Mouse (Mus musculus) regulatory T cell (primary cell): ENCODE results near the gene Ncoa1.

Source experiments
- in situ Hi-C: fragments of 300-600 bp; cut with MboI, MseI; formaldehyde crosslinking; loops from one replicate; pipeline ENCODE4 v1.15.1; 2025; ENCODE audit warnings: high pct_unique_total_duplicates

The Ncoa1 gene

DNA sequence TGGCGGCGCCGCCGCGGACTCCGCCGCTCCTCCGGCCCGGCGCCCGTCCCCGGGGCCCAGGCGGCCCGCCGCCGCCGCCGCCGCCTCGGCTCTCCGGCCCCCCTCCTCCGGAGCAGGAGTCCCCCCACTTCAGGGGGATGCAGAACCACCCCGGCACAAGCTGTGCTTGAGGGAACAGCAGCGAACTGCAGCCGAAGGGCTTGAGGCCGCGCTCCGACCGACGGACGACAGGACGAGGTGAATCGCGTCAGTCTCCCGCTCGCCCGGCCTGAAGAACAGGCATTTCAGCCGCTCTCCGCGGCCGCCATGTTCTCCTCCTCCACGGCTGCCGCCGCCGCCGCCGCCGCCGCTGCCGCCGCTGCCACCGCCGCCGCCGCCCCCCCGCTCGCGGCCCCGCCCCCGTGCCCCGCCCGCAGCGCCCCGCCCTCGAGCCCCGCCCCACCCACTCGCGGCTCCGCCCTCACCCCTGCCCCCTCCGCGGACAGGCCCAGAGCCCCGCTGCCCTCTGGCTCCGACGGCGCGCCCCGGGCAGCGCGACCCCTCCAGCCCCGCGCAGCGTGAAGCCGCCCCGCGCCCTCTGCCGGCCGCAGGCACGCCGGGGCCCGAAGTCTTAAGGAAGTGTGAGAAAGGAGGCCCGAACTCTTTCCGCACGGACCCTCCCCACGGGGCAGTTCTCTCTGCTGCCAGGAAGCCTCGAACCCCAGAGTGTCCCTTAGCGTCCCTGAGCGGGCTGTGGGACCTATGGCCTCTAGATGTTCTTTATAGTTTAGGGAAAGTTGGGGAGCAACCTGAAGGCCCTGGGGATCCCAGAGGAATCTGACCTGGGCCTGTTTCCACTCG is at the start of gene Ncoa1:
TSS of gene Ncoa1 (minus strand) at position 351 of the 840 bp plus-strand sequence.
- in situ Hi-C loops: no loop called here

DNA sequence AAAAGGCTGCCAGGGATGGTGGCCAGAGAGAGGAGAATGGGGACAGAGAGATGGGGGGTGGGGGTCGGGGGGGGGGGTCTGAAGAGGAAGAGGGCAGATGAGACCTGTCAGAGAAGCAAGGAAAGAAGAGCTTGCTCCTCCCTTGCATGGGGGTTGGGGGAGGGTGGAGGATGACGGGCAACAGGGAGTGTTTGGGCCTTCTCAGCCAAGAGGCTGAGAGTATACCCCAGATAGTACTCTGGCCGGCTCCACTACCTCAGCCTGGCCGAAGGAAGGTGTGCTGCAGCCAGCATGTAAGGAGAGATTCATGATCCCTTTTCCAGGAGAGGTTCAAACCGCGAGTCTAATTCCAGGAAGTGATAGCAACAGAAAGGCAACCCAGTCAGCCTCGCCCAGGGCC is 47.6 kb upstream of the Ncoa1 start:
- in situ Hi-C loops: no loop called here

DNA sequence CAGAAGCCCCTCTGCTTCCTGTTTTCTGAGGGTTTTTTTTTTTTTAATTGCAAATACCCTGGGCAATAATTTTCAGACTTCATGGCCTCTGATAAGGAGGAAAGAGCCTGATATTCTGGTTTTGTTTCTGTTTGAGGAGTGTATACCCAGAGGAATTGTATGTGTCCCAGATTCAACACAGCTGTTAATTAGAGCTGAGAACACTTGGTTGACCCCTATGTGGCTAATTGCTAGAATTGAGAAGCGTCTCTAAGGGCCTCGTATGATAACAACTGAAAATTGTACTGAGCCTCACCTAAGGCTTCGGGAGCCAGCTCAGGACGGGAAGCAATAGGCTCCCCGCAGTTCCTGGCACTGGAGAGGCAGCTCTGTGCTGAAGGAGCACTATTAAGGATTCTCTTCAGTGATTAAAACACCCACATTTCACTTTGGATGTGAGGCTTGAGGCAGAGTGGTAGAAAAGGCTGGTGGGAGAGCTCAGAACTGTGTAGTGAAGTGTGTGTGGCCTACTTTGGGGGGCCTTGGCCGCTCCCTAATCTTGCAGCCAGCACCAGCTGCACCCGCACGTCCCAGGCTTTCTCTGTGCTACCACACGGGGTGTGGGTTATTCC is 46.8 kb upstream of the Ncoa1 start:
- in situ Hi-C loops: no loop called here

DNA sequence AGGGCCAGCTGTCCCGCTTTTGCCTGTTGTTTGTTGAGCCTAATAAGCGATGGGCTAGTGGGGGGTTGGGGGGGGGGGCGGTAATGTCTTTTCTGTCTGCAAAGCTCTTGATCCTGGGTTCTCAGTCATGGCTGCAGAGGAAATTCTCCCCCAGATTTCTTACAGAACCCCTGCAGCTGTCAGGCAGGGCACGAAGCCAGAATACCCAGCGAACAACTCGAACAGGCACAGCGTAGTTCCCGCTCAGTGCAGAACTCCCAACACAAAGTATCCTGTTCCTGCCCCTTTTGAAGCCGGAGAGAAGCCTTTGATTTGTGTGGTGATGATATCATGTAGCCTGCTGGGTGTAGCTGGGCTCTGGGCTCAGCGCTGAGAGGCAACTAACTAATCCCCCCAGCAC is 46.2 kb upstream of the Ncoa1 start:
- in situ Hi-C loops: no loop called here

DNA sequence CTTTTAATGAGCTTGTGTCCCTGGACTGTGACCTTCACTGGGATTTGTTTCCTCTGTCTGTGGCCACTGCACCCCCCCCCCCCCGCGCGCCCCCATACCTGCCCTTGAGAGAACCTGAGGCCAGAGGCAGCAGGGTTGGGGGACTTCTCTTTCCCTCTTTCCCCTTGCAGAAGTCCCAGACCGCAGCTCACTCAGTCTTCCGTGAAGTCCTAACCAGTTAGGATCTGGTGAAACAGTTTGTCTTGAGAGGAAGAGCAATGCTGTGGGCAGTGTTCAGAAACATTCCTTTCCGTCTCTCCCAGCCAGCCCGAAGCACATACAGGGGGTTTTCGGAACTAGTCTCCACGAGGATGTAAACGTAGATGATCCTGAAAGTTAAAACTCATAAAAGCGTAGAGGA is 42.0 kb upstream of the Ncoa1 start:
- in situ Hi-C loops: no loop called here

DNA sequence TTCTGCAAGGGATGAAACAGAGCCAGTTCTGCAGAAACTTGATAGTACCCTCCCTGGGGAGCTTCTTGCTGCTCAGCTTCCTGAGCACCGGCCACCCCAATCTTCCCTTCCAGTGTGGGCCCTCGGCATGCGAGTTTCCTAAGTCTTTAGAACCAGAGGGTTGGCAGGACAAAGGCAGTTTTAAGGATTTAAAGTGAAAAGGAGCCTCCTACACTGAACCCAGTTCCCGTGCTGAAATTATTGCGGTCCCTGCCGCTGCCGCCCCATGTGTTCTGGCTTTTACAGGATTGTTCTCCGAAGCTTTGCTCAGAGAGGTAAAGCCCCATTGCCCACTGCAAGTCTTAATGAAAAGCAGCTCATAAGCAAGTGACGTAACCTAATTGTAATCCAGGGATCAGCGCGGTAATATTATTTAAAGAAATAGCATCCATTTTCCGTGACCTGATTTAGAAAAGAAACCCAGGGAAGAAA is 32.6 kb upstream of the Ncoa1 start:
- in situ Hi-C loops: no loop called here

DNA sequence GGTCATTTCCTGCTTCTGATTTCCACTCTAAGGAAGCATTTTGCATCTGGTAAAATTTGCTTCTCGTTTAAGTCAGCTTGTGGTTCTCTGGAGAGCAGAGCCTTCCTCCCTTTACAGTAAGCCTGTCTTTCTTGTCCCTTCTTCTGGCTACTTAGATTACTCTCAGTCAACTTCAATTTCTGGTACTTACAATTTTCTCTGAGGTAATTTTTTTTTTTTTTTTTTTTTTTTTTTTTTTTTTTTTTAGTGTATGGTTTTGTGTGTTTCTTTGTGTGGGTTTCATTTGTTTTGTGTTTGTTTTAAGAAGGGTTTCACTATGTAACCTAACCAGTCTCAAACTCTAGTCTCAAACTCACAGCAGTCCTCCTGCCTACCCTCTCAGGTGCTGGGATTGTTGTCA is 31.2 kb upstream of the Ncoa1 start:
- in situ Hi-C loops: no loop called here

DNA sequence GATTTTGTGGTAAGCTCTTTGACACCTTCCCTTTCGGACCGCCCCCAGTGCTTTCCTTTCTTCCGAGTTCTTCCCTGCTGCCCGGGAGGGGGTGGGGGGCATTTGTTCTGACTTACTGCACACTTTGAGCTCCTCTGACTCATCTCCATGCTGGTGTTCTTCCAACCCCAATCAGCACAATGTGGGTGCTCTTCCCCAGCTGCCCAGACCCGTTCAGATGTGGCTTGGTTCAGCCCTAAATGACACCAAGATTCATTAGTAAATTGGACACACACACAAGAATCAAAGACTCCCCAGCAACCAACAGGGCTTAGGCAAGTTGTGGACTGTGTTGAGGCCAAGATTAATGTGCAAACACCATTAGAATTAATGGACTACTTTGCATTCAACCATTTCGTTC is 30.5 kb upstream of the Ncoa1 start:
- in situ Hi-C loops: no loop called here

DNA sequence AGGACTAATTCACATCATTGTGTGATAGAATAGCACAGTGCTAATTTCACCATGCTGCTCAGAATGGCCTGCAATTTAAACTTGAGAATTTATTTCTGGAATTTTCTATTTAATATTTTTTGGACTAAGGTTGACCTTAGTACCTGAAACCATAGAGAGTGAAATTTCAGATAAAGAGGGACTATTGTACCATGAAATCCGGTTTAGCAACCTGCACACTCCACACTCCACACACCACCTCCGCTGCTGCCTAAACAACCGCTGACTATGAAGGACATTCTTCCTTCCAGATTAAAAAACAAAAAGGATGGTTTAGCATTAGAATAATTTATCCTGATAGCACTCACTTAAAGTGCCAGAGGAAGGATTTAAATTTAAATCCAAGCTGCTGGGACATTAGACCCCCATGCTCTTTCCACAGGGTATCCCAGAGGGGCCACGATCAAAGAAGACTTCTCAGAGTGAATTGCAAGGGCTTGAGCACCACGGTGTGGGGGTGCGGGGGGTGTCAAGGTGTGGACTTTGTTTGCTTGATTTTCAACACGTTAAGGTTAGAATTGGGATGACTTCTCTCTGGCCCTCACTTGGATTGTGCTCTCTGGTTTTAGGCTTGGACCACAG is 29.9 kb upstream of the Ncoa1 start:
- in situ Hi-C loops: no loop called here

DNA sequence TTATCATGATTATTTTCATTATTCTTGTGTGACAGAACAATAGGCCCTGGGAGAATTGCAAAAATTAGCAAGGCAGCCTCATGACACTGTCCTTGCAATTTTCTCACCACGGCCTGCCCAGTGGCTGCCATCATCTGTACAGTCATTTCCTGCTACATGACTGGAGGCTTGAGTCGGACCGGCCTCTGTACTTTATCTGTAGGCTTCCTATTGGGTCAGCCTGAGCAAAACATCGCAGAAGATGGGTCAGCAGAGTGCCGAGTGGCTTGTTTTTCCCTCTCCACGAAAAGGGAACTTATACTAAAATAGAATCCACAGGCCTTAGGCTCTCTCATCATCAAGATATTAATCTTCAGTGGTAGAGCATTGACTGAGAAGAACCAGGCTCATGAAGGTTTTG is 28.3 kb upstream of the Ncoa1 start:
- in situ Hi-C loops: no loop called here

DNA sequence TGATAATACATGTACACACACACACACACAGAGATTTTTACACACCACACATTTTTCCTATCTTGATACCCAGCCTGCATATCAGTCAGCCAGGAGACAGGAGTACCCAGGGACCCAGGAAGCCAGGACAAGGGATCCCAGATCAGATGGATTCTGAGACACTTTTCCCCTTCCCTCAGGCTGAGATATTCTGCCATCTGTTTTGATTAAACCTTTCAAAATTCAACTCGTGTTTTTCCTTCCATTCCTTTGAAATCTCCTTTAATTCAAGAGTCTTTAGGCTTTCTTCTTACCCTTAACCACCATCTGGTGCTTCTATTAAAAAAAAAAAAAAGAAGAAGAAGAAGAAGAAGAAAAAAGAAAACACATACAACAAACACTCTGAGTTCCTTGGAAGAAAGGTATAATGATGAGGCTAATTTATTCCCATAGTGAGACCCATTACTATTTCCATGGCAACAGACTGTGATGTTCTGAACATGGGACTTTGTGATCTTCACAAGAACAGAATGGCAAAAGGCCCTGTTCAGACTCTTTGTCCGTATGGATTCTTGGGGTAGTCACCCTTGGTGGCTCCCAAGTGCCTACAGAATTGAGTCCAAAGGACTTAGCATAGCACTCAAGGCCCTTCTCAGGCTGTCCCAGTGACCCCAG is 26.8 kb upstream of the Ncoa1 start:
- in situ Hi-C loops: no loop called here

DNA sequence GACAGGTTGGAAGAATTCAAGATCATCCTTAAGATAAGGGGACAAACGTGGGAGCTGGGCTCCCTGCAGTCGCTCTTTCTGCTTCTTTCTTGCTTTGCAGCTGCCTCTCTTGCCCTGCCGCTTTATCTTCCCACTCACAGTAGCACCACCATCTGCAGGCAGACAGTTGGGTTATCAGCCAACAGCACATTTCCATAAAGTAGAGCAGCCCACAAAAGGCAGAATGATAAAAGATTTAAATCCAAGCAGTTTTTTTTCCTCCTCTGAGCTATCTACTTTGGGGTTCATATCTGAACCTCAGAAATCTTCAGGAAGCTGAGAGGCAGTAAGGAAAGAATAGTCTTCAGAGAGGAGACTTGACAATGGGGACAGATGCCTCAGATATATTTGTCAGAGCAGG is 24.9 kb upstream of the Ncoa1 start:
- in situ Hi-C loops: no loop called here

DNA sequence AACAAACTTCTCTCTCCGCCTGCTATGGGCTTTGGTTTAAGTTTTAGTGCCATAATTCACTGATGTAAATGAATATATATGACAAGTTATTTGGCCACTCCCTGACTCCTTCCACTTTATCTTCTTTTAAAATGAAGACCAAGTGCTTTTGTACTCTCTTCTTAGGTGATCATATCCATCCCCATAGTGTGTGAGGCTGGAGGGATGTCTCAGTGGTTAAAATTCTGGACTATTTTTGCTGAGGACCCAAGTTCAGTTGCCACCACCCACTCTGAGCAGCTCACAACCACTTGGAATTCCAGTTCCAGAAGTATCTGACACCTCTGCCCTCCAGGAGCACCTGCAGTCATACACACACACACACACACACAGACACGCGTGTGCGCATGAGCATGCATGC is 23.5 kb upstream of the Ncoa1 start:
- in situ Hi-C loops: no loop called here

DNA sequence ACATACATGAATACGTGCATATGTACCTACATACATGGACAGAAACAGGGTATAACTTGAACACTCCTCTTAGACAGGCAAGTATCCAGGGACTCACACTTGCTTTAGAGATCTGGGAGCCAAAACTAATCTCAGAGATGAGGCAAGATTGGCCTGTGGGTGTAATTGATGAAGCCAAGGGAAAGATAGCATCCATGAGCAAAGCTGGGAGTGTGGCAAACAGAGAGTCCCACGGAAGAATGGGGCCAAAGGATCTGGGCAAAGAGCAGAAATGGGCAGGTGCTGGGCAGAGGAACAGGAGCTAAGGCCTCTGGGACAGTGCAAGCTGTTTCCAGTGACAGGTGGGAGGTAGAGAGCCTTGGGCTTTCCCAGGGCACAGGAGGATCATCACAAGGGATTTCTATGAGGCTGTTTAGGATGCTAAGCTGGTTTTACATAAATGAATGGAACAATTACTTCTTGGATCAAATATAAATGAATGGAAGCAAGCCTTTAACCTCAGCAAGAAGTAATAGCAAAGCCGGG is 22.7 kb upstream of the Ncoa1 start:
- in situ Hi-C loops: no loop called here

DNA sequence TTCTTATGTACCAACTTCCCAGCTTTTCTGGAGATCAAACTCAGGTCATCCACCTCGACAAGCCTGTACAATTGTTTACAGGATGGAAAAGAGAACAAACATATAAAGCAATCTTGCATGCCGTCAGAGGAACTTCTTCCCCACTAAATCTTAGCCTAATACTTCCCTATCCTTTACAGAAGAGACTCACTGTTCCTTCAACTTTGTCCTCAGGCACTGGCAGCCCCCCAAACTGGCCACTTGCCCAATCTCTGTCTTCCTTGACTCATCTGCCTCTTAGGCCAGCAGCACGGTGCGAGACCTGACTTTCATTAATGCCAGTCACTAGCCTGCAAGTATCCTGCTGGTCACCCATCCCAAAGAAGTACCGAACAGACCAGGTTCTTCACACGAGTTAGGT is 11.4 kb upstream of the Ncoa1 start:
- in situ Hi-C loops: no loop called here

DNA sequence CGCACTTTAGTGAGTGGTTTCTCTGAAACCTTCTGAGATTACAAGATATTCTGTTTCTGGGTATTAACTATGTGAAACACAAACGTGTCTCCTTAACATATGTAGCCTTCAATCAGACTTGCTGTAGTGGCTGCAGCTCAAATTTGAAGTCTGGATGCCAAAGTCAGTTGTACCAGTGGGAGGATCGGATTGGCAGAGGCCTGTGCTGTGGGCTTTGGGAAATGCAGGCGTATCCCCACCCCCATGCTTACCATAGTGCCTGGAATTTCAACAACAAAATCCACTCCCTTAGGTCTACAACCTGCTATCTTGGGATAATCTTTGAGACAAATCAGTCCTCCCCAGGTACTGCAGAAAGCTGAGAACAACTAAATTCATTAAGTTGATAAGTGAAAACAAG is 6.4 kb upstream of the Ncoa1 start:
- in situ Hi-C loops: no loop called here

DNA sequence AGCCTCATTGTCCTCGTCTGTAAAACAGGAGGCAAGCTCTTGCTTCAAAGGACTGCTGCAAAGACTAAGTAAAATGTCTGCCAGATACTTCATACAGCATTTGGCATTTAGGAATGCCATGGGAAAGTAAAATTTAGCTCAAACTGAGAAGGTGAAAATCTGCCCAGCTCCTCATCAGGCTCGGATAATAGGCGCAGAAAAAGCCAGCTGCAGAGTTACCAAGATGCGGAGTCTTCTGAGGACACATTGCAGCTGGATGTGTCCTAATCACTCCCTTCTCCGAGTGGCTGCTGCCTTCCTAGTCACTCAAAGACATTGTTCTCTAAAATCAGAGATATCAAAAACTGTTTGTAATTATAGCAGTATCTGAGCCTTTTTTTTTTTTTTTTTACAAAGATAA is 4.7 kb upstream of the Ncoa1 start:
- in situ Hi-C loops: no loop called here

DNA sequence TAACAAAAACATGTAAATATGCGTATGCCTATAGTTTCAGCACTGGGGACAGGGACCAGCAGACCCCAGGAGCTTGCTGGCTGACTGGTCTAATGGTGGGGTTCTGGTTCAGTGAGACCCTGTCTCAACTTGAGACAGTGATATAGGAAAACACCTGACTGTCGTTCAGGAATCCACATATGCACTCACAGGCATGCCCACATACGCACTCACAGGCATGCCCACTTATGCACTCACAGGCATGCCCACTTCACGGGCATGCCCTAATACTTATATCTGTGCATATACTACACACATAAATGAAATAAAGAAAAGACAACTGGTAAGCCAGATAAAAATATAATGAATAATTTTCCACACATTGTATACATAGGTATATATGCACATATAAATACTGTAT is 3.3 kb upstream of the Ncoa1 start:
- in situ Hi-C loops: no loop called here

DNA sequence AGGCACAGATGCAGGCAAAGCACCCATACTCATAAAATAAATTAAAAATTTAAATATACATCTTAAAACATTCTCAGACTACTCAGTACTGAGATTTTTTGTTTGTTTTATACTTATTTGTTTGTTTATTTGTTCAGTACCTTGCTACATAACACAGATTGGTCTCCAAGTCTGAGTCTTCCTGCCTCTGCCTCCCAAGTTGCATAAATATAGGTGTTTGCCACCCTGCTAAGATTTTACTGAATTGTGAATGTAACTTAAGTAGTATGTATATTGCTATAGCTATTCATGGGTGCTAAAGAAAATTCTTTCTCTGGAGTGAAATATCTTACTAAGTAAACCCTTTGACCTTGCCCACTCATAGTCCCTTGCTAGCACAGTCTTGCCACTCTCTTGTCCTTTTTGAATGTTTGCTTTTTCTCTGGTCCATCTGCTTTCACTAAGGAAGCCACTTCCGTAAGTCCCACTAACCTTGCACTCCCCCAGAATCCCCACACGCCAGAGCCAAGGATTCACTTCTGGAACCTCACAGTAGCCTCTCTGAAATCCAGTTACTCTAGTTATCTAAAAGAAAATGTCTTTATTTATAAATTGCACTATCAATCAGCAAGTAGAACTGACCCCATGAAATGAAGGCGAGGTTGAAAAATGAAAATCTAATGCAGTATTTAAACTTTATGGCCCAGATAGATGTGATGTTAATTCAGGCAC is 2.3 kb upstream of the Ncoa1 start:
- in situ Hi-C loops: no loop called here

DNA sequence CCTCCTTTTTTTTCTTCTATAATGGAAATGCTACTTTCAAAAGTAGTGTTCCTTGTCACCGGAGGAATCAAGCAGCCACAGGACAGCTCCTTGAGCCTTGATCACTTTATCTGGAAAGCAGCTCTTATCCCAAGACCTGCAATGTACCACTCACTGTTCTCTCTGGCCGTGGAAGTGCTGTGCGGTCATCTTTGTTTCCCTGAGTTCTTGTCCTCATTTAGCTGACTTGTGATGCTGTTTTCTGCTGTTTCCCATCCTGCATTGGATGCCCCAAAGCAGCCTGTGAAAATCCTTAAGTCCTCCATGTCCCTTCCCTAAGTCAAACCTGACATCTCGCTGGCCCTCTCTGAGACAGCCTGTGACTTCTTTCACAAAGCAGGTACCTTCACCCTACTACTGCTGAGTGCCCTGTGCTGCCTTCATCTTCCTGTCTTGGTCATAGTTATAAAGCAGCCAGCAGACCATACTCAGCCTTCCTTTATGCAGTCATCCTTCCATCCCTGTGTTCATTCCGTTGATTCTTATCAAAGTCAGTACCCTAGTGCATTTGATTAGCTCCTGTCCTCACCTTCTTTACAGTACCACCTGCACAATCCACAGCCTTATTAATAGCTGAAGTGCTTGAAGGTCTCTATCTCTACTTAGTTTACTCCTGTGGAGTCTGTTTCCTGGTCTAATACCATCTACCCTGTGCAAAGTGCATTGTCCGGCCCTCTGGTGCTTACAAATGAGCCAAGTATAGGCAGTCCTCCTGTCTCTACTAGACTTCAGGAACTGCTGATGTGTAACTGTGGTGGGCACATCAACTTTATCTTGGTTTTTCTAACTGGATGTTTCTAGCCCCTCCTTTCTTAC is 1.2 kb upstream of the Ncoa1 start:
- in situ Hi-C loops: no loop called here
